Mouse (Mus musculus): ENCODE results near the gene Esp31. TPM values are rescaled to one million over a fixed set of nuclear protein-coding genes. Genes with fewer than 3 reads are reported as not detected.

The Esp31 gene
- not detected for total RNA-seq (2021)

GRCm38 (mm10) chr17:38639147-38639546 lies at the start of gene Esp31:
TSS of gene Esp31 (plus strand) at chr17:38639447.
- intact Hi-C loops (cut with DNase I) = no loop called here
- DNase-seq (ENCODE audit: low spot score in 2 of 2) = no peak

Other genes starting within 250 kb of the Esp31 start
- gene Esp36, start 219.3 kb upstream of the Esp31 start, total RNA-seq (2021) = not detected
- not detected for gene Esp34, start 85.3 kb upstream of the Esp31 start, total RNA-seq (2021)